Mouse (Mus musculus) CD4-positive helper T cell, adult 2 months (primary cell): ENCODE measurements at regions not wholly inside any gene's neighbourhood (a gene's known extent, or its start where the extent isn't known, plus 50 kb on each side); places are given as distances from the start of the nearest gene placed in this dataset.

Experiments used
- DNase-seq: peaks from one replicate; pipeline ENCODE4 v3.0.0-alpha.2; 2012; ENCODE audit warnings: low read depth, missing footprints, low spot score

- DNase-seq, result no peak
Observed at GRCm38 (mm10) chr9:118204456-118204855, 54.5 kb upstream of the Cmc1 start.

- no peak for DNase-seq
Observed at GRCm38 (mm10) chr9:118206483-118206882, 56.5 kb upstream of the Cmc1 start.

- no peak for DNase-seq
Observed at GRCm38 (mm10) chr9:118219696-118220095, 69.7 kb upstream of the Cmc1 start.

GRCm38 (mm10) chr9:118221186-118221585 lies 71.2 kb upstream of the Cmc1 start:
- DNase-seq, result no peak

- DNase-seq, result no peak
Observed at GRCm38 (mm10) chr9:118227401-118228061, 77.6 kb upstream of the Cmc1 start.

GRCm38 (mm10) chr9:118228691-118229427 lies 78.9 kb upstream of the Cmc1 start:
- DNase-seq, result no peak

- no peak for DNase-seq
Observed at GRCm38 (mm10) chr9:118240711-118241110, 90.7 kb upstream of the Cmc1 start.

- no peak for DNase-seq
Observed at GRCm38 (mm10) chr9:118246820-118247628, 97.0 kb upstream of the Cmc1 start.

- DNase-seq, result peak; percentile 20
Observed at GRCm38 (mm10) chr9:118253829-118254228, 103.9 kb upstream of the Cmc1 start.

- DNase-seq, result no peak
Observed at GRCm38 (mm10) chr9:118255200-118255733, 105.3 kb upstream of the Cmc1 start.

- DNase-seq, result no peak
Observed at GRCm38 (mm10) chr9:118255751-118256266, 105.8 kb upstream of the Cmc1 start.

- DNase-seq, result no peak
Observed at GRCm38 (mm10) chr9:118266298-118266697, 116.3 kb upstream of the Cmc1 start.

GRCm38 (mm10) chr9:118271681-118272080 lies 121.7 kb upstream of the Cmc1 start:
- peak; percentile 65 for DNase-seq

- peak; percentile 63 for DNase-seq
Observed at GRCm38 (mm10) chr9:118272713-118273407, 122.9 kb upstream of the Cmc1 start.

- DNase-seq, result peak; percentile 68
Observed at GRCm38 (mm10) chr9:118285481-118285880, 135.5 kb upstream of the Cmc1 start.

GRCm38 (mm10) chr9:118287606-118288005 lies 137.6 kb upstream of the Cmc1 start:
- DNase-seq, result no peak

GRCm38 (mm10) chr9:118292836-118293235 lies 142.9 kb upstream of the Cmc1 start:
- no peak for DNase-seq

GRCm38 (mm10) chr9:118294011-118294410 lies 144.0 kb upstream of the Cmc1 start:
- DNase-seq, result no peak

- DNase-seq, result peak; percentile 28
Observed at GRCm38 (mm10) chr9:118302785-118303384, 152.9 kb upstream of the Cmc1 start.

- DNase-seq, result no peak
Observed at GRCm38 (mm10) chr9:118318357-118319140, 159.5 kb upstream of the Eomes start.
